Mouse (Mus musculus): Measurements from ENCODE around the gene Olfr1133.
"Not testable (repeated sequence)": the region's sequence is repeated elsewhere in the genome, so short reads cannot be mapped to it uniquely, and the experiment has no call there.

Gene Olfr1133

DNA sequence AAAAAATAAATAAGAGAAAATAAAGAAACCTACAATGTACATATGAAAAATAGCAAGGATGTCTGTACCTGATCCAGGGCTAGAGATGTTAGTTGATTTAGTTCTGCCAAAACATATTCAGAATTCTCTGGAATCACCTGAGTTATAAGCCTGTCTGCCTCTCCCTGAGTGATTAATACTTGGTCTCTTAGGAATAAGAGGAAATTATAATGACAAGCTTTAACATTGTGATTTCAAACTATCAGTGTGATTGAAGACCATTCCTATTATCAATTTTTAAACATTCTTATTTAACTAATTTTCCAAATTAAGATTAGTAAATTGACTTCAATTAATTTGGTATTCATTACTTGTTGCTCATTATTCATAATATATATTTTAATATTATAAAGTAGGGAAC lies at the start of gene Olfr1133:
Gene Olfr1133, minus strand, starts transcription at position 101 of the 400 bp plus-strand sequence.
- DNase-seq, result no peak

GRCm38 (mm10) chr2:87693847-87694246 lies 46.7 kb upstream of the Olfr1133 start, which contains the start of gene Olfr1136:
TSS of gene Olfr1136 (minus strand) at chr2:87693947.
- no peak for DNase-seq

DNA sequence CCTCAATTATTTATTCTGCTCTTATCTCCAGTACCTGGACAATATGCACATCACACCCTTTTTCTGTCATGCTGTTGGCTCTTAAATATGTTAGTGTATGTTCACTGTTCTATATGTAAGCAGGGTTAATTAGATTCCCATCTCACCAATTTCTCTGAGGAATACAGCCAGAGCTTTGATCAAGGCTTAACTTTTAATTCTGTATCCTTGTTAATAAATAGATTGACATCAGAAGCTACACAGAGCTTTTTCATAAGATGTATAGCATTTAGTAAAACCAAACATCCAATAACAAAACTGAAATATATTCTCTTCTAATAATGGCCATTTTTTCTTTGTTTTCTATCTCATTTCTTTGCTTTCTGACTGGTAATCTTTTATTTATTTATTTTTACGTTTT lies 26.4 kb upstream of the Olfr1133 start, which contains the start of gene Olfr1135:
Gene Olfr1135, minus strand, starts transcription at position 101 of the 400 bp plus-strand sequence.
- no peak for DNase-seq

GRCm38 (mm10) chr2:87658360-87658759 lies 11.2 kb upstream of the Olfr1133 start, which contains the start of gene Olfr1134:
TSS of gene Olfr1134 (minus strand) at chr2:87658460.
- no peak for DNase-seq

DNA sequence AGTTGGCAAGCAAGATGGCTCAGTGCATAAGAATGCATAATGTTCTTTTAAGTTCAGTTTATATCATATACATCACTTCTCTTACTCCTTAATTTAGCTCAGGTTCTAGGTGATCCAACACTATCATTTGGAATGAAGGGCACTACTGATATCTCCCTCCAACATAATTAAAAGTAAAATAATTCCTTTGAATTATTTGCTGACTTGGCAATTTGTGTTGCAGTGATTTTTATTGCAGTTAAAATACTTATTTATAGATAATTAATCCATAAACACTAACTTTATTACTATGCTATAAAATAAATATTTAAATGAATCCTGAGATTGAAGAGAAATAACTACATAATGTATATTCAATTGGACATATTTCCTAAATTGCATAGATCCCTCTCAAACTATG lies 4.7 kb downstream of the Olfr1133 start:
- DNase-seq, result no peak

DNA sequence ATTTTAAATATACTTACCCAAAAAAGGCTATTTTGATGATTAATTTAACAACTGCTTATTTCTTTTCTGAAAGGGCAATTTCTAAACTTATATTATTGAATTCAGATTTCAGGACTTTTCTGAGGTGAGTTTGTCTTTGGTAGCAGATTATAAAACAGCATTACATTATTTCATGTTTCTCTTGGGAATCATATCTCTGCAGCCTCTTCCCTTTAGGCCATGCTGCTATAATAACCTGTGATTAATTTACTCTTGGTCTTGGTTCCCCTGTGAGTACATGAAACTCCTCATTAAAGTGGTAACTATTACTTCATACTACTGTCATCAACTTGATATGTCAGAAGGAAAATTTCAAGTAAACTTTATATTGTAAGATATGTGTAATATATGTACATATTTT lies 9.7 kb downstream of the Olfr1133 start, which contains the start of gene Olfr1132:
Gene Olfr1132, minus strand, starts transcription at position 101 of the 400 bp plus-strand sequence.
- no peak for DNase-seq

GRCm38 (mm10) chr2:87626804-87627203 lies 20.4 kb downstream of the Olfr1133 start, which contains the start of gene Olfr1131:
TSS of gene Olfr1131 (plus strand) at chr2:87627104.
- DNase-seq, result no peak

DNA sequence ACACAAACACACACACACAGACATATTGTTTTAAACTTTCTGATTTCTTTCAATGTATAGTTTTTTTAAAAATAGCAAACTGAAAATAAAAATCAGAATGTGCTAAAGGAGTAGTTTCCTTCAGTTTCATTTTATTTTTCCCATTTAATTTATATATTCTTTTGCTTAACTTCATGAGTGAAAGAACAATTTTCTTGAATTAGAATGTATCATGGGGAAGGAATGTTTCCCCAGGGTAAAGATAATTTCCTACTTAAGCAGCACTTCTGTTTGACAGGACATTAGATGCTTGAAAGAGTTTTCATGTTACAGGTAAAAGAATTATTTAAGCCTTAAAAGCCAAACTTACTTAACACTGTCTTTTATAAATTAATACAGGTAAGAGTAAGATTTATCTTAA lies 41.3 kb downstream of the Olfr1133 start, which contains the start of gene Olfr1130:
Gene Olfr1130, plus strand, starts transcription at position 301 of the 400 bp plus-strand sequence.
- not testable (repeated sequence) for DNase-seq

All from kidney, postnatal 14 days (tissue).